9 mouse cellular contexts compared by ENCODE assay signal in genomic region chr14:13934052-13934371, GRCm38 (mm10). TPM values are rescaled to one million over a fixed set of nuclear protein-coding genes. Genes with fewer than 3 reads are reported as not detected.
DNase-seq lines count a peak whose midpoint lies in the region; ATAC-seq and TF ChIP-seq lines count a peak whose summit lies in the region.
"Had no signal": no experiment of that assay in that cellular context is flagged by ENCODE, and none has a peak within 500 bp of the region (broad histone marks: within the 10 kb centered on the region; RNA-seq: fewer than 3 reads in every experiment).

No protein-coding gene starts in this region.

- no peaks in the 10 kb centered on the region for H3K36me3 ChIP-seq in heart, embryonic 16.5 days (ENCODE audit: control insufficient read depth, insufficient read depth)
- no peaks in the 10 kb centered on the region for H3K36me3 ChIP-seq in embryonic facial prominence, embryonic 12.5 days
- no peaks in the 10 kb centered on the region for H3K36me3 ChIP-seq in hindbrain, postnatal 0 days (ENCODE audit: insufficient read depth, low read length)
- H3K36me3 ChIP-seq in midbrain, embryonic 13.5 days: no peaks in the 10 kb centered on the region

- H3K4me3 ChIP-seq in heart, embryonic 16.5 days (ENCODE audit: low read length): peak overlapping the region; percentile 51
- peak overlapping the region; percentile 31 for H3K4me3 ChIP-seq in embryonic facial prominence, embryonic 12.5 days
- no peak overlapping the region for H3K4me3 ChIP-seq in hindbrain, postnatal 0 days (ENCODE audit: low read length)
- no peak overlapping the region for H3K4me3 ChIP-seq in midbrain, embryonic 13.5 days (replicated peaks)

- 37% methylated on average over 5 of the region's 5 CpGs for WGBS in heart, embryonic 16.5 days
- WGBS in embryonic facial prominence, embryonic 12.5 days: 57% methylated on average over 5 of the region's 5 CpGs
- WGBS in hindbrain, postnatal 0 days: 56% methylated on average over 5 of the region's 5 CpGs
- WGBS in midbrain, embryonic 13.5 days: 52% methylated on average over 5 of the region's 5 CpGs

- H3K4me1 ChIP-seq in heart, embryonic 16.5 days (ENCODE audit: control insufficient read depth, insufficient read depth, low read length): 0 out of 2 replicates have a peak, but pooled peaks cover 5% of the 10 kb centered on the region
- peaks cover 5% of the 10 kb centered on the region; the same call in 1 of the 2 replicates for H3K4me1 ChIP-seq in embryonic facial prominence, embryonic 12.5 days
- no peaks in the 10 kb centered on the region; the same call in 1 of the 2 replicates for H3K4me1 ChIP-seq in hindbrain, postnatal 0 days (ENCODE audit: insufficient read depth, low read length)
- H3K4me1 ChIP-seq in midbrain, embryonic 13.5 days (replicated peaks): peaks cover 7% of the 10 kb centered on the region; the same call in 1 of the 2 replicates

- no peak for TF ChIP-seq CTCF in hindbrain, postnatal 0 days (IDR thresholded peaks at IDR 0.05; ENCODE audit: low read depth)

- H3K27me3 ChIP-seq in heart, embryonic 16.5 days (ENCODE audit: control insufficient read depth, insufficient read depth, low read length): no peaks in the 10 kb centered on the region
- no peaks in the 10 kb centered on the region for H3K27me3 ChIP-seq in embryonic facial prominence, embryonic 12.5 days
- no peaks in the 10 kb centered on the region for H3K27me3 ChIP-seq in hindbrain, postnatal 0 days (ENCODE audit: insufficient read depth, low read length)
- no peaks in the 10 kb centered on the region for H3K27me3 ChIP-seq in midbrain, embryonic 13.5 days

- ATAC-seq in heart, embryonic 16.5 days (replicated peaks; ENCODE audit: extremely low read depth, insufficient read depth, low FRiP score): no peak
- no peak for ATAC-seq in embryonic facial prominence, embryonic 12.5 days (ENCODE audit: insufficient number of reproducible peaks, insufficient read depth, low FRiP score, low TSS enrichment)
- ATAC-seq in hindbrain, postnatal 0 days: no peak
- ATAC-seq in midbrain, embryonic 13.5 days: no peak

- peaks cover 9% of the 10 kb centered on the region for H3K9me3 ChIP-seq in heart, embryonic 16.5 days (replicated peaks; ENCODE audit: control insufficient read depth, low read length)
- H3K9me3 ChIP-seq in embryonic facial prominence, embryonic 12.5 days: peaks cover 5% of the 10 kb centered on the region; the same call in 1 of the 2 replicates
- no peaks in the 10 kb centered on the region for H3K9me3 ChIP-seq in hindbrain, postnatal 0 days (ENCODE audit: low read length)
- 0 out of 2 replicates have a peak, but pooled peaks cover 8% of the 10 kb centered on the region for H3K9me3 ChIP-seq in midbrain, embryonic 13.5 days

- H3K4me2 ChIP-seq in heart, embryonic 16.5 days (ENCODE audit: low read depth, low read length): peak overlapping the region; percentile 94
- H3K4me2 ChIP-seq in embryonic facial prominence, embryonic 12.5 days (replicated peaks): peak overlapping the region; percentile 63
- peak overlapping the region; percentile 60 for H3K4me2 ChIP-seq in hindbrain, postnatal 0 days (ENCODE audit: low read depth, low read length)
- H3K4me2 ChIP-seq in midbrain, embryonic 13.5 days (replicated peaks): peak overlapping the region; percentile 62; the same call in 1 of the 2 replicates

- DNase-seq in heart, adult 9 months (ENCODE audit: low spot score in 2 of 2): no peak
- DNase-seq in hindbrain, postnatal 0 days (ENCODE audit: low spot score): no peak
- DNase-seq in layer of hippocampus, postnatal 14 days (ENCODE audit: low spot score in 2 of 2): no peak
- no peak for DNase-seq in cerebellum, adult 9-11 months
- no peak for DNase-seq in c-Kit-positive CD71-positive TER-119-positive erythroid progenitor cells, embryonic 14.5 days (ENCODE audit: low spot score)

- H3K9ac ChIP-seq in heart, embryonic 16.5 days (ENCODE audit: low read length): no peak overlapping the region; the same call in 1 of the 2 replicates
- H3K9ac ChIP-seq in embryonic facial prominence, embryonic 12.5 days: 0 out of 2 replicates have a peak overlapping the region, but pooled peaks have one; percentile 54
- 0 out of 2 replicates have a peak overlapping the region, but pooled peaks have one; percentile 35 for H3K9ac ChIP-seq in hindbrain, postnatal 0 days (replicated peaks; ENCODE audit: low read length)
- no peak overlapping the region for H3K9ac ChIP-seq in midbrain, embryonic 13.5 days (replicated peaks)

- H3K27ac ChIP-seq in heart, embryonic 16.5 days (ENCODE audit: low read length): no peak overlapping the region
- H3K27ac ChIP-seq in embryonic facial prominence, embryonic 12.5 days: no peak overlapping the region
- H3K27ac ChIP-seq in hindbrain, postnatal 0 days: no peak overlapping the region
- no peak overlapping the region for H3K27ac ChIP-seq in midbrain, embryonic 13.5 days

RNA-seq across cellular contexts. Expression of gene Gm281, which starts 19.7 kb away (rescaled TPM):
- 0.06 TPM in 1 of 2 replicates, not detected in the other for polyA plus RNA-seq in heart, embryonic 16.5 days (2015; fragmentation: Nextera tagmentation; extraction: Ambion mirVana)
- polyA plus RNA-seq in embryonic facial prominence, embryonic 12.5 days (2016; fragmentation: Nextera tagmentation; extraction: Ambion mirVana): not detected in 2 replicates
- total RNA-seq in hindbrain, postnatal 0 days (2014; rRNA removed): not detected in 2 replicates
- not detected in 2 replicates for polyA plus RNA-seq in hindbrain, postnatal 0 days (2015; fragmentation: Nextera tagmentation; extraction: Ambion mirVana)
- polyA plus RNA-seq in midbrain, embryonic 13.5 days (2015; fragmentation: Nextera tagmentation; extraction: Ambion mirVana): not detected in 2 replicates
- not detected for total RNA-seq in layer of hippocampus, postnatal 14 days (2021)
- total RNA-seq: granulocyte monocyte progenitor cell, adult 5-6 weeks had no signal

RNA-seq across cellular contexts. Expression of gene Atxn7, which starts 27.2 kb away (rescaled TPM):
- polyA plus RNA-seq in heart, embryonic 16.5 days (2015; fragmentation: Nextera tagmentation; extraction: Ambion mirVana): 2.7 and 2.9 TPM in 2 replicates
- 5.0 and 5.3 TPM in 2 replicates for polyA plus RNA-seq in embryonic facial prominence, embryonic 12.5 days (2016; fragmentation: Nextera tagmentation; extraction: Ambion mirVana)
- 9.4 and 11.7 TPM in 2 replicates for total RNA-seq in hindbrain, postnatal 0 days (2014; rRNA removed)
- 2.9 and 3.6 TPM in 2 replicates for polyA plus RNA-seq in hindbrain, postnatal 0 days (2015; fragmentation: Nextera tagmentation; extraction: Ambion mirVana)
- polyA plus RNA-seq in midbrain, embryonic 13.5 days (2015; fragmentation: Nextera tagmentation; extraction: Ambion mirVana): 3.4 and 3.8 TPM in 2 replicates
- 10 to 100 TPM; 19.1 to 20.0 TPM for total RNA-seq in layer of hippocampus, postnatal 14 days (2021)

RNA-seq across cellular contexts. Expression of gene Thoc7, which starts 27.6 kb away (rescaled TPM):
- polyA plus RNA-seq in heart, embryonic 16.5 days (2015; fragmentation: Nextera tagmentation; extraction: Ambion mirVana): 156 and 167 TPM in 2 replicates
- 191 and 193 TPM in 2 replicates for polyA plus RNA-seq in embryonic facial prominence, embryonic 12.5 days (2016; fragmentation: Nextera tagmentation; extraction: Ambion mirVana)
- total RNA-seq in hindbrain, postnatal 0 days (2014; rRNA removed): 38.1 and 46.5 TPM in 2 replicates
- polyA plus RNA-seq in hindbrain, postnatal 0 days (2015; fragmentation: Nextera tagmentation; extraction: Ambion mirVana): 211 and 226 TPM in 2 replicates
- 196 and 215 TPM in 2 replicates for polyA plus RNA-seq in midbrain, embryonic 13.5 days (2015; fragmentation: Nextera tagmentation; extraction: Ambion mirVana)
- 100 to 1,000 TPM; 106 to 114 TPM for total RNA-seq in layer of hippocampus, postnatal 14 days (2021)

Comparison
In these comparisons a context has a peak if more than half of its experiments do, and no peak if none do; other contexts are left out.
1. H3K4me3 ChIP-seq: peak in heart, embryonic 16.5 days (single experiment) and embryonic facial prominence, embryonic 12.5 days (single experiment); none in hindbrain, postnatal 0 days (single experiment) and midbrain, embryonic 13.5 days (single experiment).
2. H3K9ac ChIP-seq: peak in embryonic facial prominence, embryonic 12.5 days (single experiment) and hindbrain, postnatal 0 days (single experiment); none in heart, embryonic 16.5 days (single experiment) and midbrain, embryonic 13.5 days (single experiment).
3. Peak in every context shown above with its lines, with median percentiles within 50 percentile points of each other: H3K4me2 ChIP-seq.